Mouse (Mus musculus): ENCODE data around the gene Rps19bp1.

The Rps19bp1 gene

DNA sequence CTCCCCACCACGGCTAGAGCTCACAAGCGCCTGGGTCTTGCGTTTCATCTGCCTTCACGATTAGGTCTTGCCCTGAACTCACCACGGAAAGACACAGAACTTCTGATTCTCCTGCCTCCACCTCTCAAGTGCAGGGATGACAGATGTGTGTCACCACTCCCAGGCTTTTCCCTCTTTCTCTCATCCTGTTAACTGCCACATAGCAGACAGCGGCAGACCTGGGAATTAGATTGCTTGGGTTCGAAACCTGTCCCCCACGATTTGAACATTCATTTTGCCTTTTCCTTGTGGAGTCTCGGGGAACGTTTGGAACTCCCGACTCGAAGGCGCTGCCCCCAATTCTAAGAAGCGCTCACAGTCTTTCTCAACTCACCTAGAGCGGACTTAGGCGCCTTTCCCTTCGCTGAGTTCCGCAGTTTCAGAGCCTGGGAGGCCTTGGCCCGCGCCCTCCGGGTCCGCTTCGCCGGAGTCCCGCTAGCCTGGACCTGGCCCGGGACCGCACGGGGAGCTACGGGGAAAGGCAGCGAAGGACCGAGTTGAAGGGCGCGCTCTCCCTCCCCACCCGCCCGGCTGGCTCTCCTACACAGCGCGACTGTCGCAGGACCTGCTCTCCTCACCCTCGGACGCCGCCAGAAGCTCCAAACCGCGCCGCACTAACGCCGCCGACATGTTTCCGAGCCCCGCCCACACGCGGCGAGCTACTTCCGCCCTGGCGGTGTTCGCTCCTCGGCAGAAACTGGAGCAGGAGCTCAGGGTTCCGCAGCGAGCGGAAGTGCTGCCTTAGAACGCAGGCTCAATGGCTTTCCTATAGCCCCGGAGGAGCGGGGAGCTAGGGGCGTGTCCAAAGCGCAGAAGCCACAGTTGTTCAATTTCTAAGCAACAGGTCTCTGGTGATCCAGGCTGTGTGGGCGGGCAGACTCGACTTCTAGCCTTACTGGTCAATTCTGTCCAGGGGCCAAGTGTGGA lies at the start of gene Rps19bp1:
TSS of gene Rps19bp1 (minus strand) at position 706 of the 966 bp plus-strand sequence.
- in situ Hi-C loops (cut with MboI; ENCODE audit: low sequenced_read_pairs), result no loop called here

GRCm38 (mm10) chr15:80306146-80306545 lies 42.0 kb upstream of the Rps19bp1 start:
- in situ Hi-C loops (cut with MboI; ENCODE audit: low sequenced_read_pairs), result no loop called here

DNA sequence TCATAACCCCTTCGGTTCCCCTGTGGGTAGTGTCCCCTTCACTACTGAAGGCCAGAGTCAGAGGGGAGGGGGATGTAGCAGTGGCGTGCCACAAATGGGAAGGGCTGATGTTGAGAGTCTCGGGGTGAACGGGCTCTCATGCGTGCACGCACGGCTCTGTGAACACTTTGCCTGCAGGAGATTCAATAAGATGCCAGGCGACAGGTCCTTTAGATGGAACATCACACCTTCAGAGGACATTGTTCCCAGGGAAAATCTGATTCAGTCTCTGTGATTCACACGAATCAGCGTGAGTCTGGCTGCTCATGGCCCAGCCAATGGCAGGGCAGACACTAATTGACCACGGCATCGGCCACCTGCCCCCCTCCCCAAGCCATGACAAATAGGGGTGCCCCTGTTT lies 40.1 kb upstream of the Rps19bp1 start:
- in situ Hi-C loops (cut with MboI; ENCODE audit: low sequenced_read_pairs), result no loop called here

- in situ Hi-C loops (cut with MboI; ENCODE audit: low sequenced_read_pairs), result no loop called here
Measured at GRCm38 (mm10) chr15:80303779-80304178, 39.7 kb upstream of the Rps19bp1 start.

- in situ Hi-C loops (cut with MboI; ENCODE audit: low sequenced_read_pairs), result no loop called here
Measured at GRCm38 (mm10) chr15:80297146-80297545, 33.0 kb upstream of the Rps19bp1 start.

- in situ Hi-C loops (cut with MboI; ENCODE audit: low sequenced_read_pairs), result no loop called here
Measured at GRCm38 (mm10) chr15:80289436-80289835, 25.3 kb upstream of the Rps19bp1 start.

DNA sequence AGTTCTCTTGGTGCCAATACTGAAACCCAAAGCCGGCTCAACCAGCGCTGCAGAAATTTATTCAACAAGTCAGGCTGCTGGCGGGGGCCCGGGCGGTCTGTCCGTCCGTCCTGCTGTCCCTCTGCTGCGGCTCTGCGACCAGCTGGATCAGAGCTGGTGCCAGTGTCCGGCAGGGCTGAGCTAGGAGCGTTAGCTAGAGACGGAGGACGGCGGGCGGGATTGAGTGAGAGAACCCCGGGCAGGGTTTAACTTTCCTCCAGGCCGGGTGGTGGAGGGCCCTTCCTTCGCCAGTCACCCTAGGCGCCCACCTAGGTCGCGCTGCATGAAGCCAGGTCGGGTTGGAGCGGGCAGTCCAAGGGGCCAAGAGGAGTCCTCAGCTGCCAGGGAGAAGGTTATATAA lies 23.9 kb upstream of the Rps19bp1 start:
- in situ Hi-C loops (cut with MboI; ENCODE audit: low sequenced_read_pairs), result no loop called here

- in situ Hi-C loops (cut with MboI; ENCODE audit: low sequenced_read_pairs), result no loop called here
Measured at GRCm38 (mm10) chr15:80286851-80287415, 22.8 kb upstream of the Rps19bp1 start, which contains the start of gene Cacna1i. Gene Cacna1i (plus strand): TSS chr15:80287238.

- in situ Hi-C loops (cut with MboI; ENCODE audit: low sequenced_read_pairs), result no loop called here
Measured at GRCm38 (mm10) chr15:80280646-80281045, 16.5 kb upstream of the Rps19bp1 start.

DNA sequence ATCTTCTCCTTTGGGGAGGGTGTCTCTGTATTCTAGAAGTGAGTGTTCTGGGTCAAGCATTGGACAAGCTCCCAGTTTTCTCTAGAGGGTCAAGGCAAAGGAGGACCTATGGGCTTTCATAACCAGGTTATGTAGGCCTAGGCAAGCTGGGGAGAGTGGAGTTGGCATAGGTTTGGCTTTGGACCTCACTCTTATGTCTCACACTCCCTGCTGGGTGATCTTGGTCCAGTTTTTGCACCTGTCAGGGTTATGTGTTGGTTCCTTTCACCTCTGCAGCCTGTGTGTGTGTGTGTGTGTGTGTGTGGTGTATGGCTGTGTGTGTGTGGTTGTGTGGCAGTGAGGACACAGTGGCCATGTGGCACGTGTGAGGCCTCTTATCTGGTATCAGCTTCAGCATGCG lies 14.9 kb upstream of the Rps19bp1 start:
- in situ Hi-C loops (cut with MboI; ENCODE audit: low sequenced_read_pairs), result no loop called here

- in situ Hi-C loops (cut with MboI; ENCODE audit: low sequenced_read_pairs), result no loop called here
Measured at GRCm38 (mm10) chr15:80278121-80278759, 14.1 kb upstream of the Rps19bp1 start.

GRCm38 (mm10) chr15:80277625-80278024 lies 13.5 kb upstream of the Rps19bp1 start:
- in situ Hi-C loops (cut with MboI; ENCODE audit: low sequenced_read_pairs), result no loop called here

- in situ Hi-C loops (cut with MboI; ENCODE audit: low sequenced_read_pairs), result no loop called here
Measured at GRCm38 (mm10) chr15:80277107-80277506, 13.0 kb upstream of the Rps19bp1 start.

GRCm38 (mm10) chr15:80271858-80272396 lies 7.8 kb upstream of the Rps19bp1 start:
- in situ Hi-C loops (cut with MboI; ENCODE audit: low sequenced_read_pairs), result no loop called here

GRCm38 (mm10) chr15:80266281-80266680 lies 2.2 kb upstream of the Rps19bp1 start:
- in situ Hi-C loops (cut with MboI; ENCODE audit: low sequenced_read_pairs), result loop anchor here (5.0 kb wide), 1 partner anchor 441 kb away; no protein-coding TSS in a partner anchor

- in situ Hi-C loops (cut with MboI; ENCODE audit: low sequenced_read_pairs), result no loop called here
Measured at GRCm38 (mm10) chr15:80261100-80261499, 3.0 kb downstream of the Rps19bp1 start.

GRCm38 (mm10) chr15:80260677-80261076 lies 3.4 kb downstream of the Rps19bp1 start:
- in situ Hi-C loops (cut with MboI; ENCODE audit: low sequenced_read_pairs), result no loop called here

GRCm38 (mm10) chr15:80259406-80260045 lies 4.6 kb downstream of the Rps19bp1 start:
- in situ Hi-C loops (cut with MboI; ENCODE audit: low sequenced_read_pairs), result no loop called here

DNA sequence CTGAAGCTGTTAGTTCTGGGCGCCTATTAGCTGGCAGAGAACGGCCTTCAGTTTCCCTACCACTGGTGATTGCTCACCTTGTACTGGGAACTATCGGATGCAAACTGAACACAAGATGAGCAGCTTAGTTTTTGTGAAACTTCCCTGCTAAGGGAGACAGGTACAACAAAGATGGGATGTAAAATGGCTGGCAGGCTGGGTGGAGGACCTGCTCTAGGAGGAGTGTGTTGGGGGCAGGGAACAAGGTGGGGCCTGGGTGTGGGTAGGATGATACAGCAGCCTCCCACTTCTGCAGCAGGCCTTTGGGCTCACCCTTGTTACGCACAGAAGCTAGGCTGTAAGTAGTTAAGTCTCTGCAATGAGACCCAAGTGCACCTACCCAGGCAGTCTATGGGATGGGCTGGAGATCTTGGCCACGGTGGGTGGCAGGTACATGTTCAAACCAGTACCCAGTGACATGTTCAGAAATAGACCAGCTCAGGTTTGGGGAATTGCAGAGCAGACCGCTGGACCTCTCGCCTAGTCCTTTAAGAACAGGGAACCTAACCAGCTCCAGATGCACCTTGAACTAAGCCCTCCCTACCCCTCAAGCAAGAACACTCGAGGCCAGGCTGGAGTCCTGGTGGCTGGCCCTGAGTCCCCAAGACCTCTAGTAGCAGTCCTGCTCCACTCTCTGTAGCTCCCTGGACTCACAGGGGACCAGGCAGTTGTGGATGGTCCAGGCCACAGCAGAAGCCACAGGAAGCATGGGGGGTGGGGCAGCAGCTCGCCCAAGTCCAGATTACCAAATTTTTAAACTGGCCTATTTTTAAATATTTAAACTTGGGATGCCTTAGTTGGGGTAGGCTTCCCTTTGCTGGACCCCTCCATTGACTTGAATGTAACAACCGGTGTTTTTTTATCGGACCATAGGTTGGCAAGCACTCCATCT lies 5.6 kb downstream of the Rps19bp1 start:
- in situ Hi-C loops (cut with MboI; ENCODE audit: low sequenced_read_pairs), result no loop called here

Data from CH12F3 (cell line).